Mouse (Mus musculus) hindbrain, embryonic 12.5 days (tissue): ENCODE measurements around the gene Pde10a. TPM values are rescaled to one million over a fixed set of nuclear protein-coding genes. Genes with fewer than 3 reads are reported as not detected.

ENCODE experiments used
- ATAC-seq: fragments of 200-750 bp; cut with Nextera tagmentation; 2 replicates; pipeline ENCODE4 v1.8.0; 2017; ENCODE audit warnings: moderate TSS enrichment; ENCODE audit not compliant: low FRiP score
- H3K27ac ChIP-seq: fragments of 300-500 bp; sonication (generic); 2 replicates; pipeline ENCODE4 v1.5.1; 2016; ENCODE audit warnings: mild to moderate bottlenecking
- H3K27me3 ChIP-seq: fragments of 300-500 bp; sonication (generic); 2 replicates; pipeline ENCODE4 v1.6.1; 2016; ENCODE audit warnings: mild to moderate bottlenecking
- H3K36me3 ChIP-seq: fragments of 300-500 bp; sonication (generic); 2 replicates; pipeline ENCODE4 v1.6.1; 2016; ENCODE audit warnings: mild to moderate bottlenecking
- H3K4me1 ChIP-seq: fragments of 300-500 bp; sonication (generic); 2 replicates; pipeline ENCODE4 v1.6.1; 2016
- H3K4me2 ChIP-seq: fragments of 300-500 bp; sonication (generic); replicated peaks from 2 replicates; pipeline ENCODE4 v1.6.1; 2016; ENCODE audit warnings: mild to moderate bottlenecking
- H3K4me3 ChIP-seq: fragments of 300-500 bp; sonication (generic); 2 replicates; pipeline ENCODE4 v1.5.1; 2016; ENCODE audit warnings: mild to moderate bottlenecking
- H3K9ac ChIP-seq: fragments of 300-500 bp; sonication (generic); 2 replicates; pipeline ENCODE4 v1.6.1; 2016; ENCODE audit warnings: mild to moderate bottlenecking, moderate library complexity
- H3K9me3 ChIP-seq: fragments of 300-500 bp; sonication (generic); replicated peaks from 2 replicates; pipeline ENCODE4 v1.6.1; 2016; ENCODE audit warnings: mild to moderate bottlenecking
- WGBS: fragments of 180-500 bp; shearing (Covaris S2); methylation state at CpG from one replicate; pipeline ENCODE4 v1.1.7; 2016; 5-methylcytosine and 5-hydroxymethylcytosine counted together
- polyA plus RNA-seq: library from polyadenylated mRNA; unstranded; fragments of >200 nt; fragmentation: Nextera tagmentation; extraction: Ambion mirVana; gene quantifications from 2 replicates; pipeline ENCODE4 v1.2.1, GENCODE M21; 2016

Gene Pde10a
- polyA plus RNA-seq, 1 experiment from 2014 or later = 13.9 TPM

- no peak overlapping the region for H3K4me3 ChIP-seq
- 67% methylated on average over 4 of the region's 4 CpGs for WGBS
- H3K27ac ChIP-seq = no peak overlapping the region
- ATAC-seq = no peak
- H3K4me2 ChIP-seq = no peak overlapping the region
- no peaks in the 10 kb centered on the region for H3K36me3 ChIP-seq
- peaks cover 6% of the 10 kb centered on the region; the same call in 1 of the 2 replicates for H3K27me3 ChIP-seq
- no peaks in the 10 kb centered on the region for H3K4me1 ChIP-seq
- H3K9ac ChIP-seq = no peak overlapping the region
- H3K9me3 ChIP-seq = no peaks in the 10 kb centered on the region
These were observed 7.4 kb downstream of the Pde10a start for GRCm38 (mm10) chr17:8532609-8533008.

DNA sequence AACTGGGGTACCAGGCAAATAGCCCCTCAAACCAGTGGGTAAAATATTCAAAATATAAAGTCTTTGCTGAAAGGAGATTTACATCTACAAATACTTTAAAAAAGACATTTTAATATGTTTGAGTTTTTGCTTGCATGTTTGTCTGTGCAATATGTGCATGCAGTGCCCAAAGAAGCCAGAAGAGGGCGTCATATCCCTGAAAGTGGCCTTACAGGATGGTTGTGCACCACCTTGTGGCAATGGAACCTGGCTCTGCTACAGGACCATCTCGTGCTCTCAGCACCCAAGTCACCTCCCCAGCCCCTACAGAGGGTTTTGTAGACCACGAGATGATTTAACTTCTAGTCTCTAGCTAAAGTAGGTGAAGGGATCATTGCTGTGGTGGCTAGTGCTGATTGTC is 8.7 kb downstream of the Pde10a start:
- no peak for ATAC-seq
- 45% methylated on average over 3 of the region's 3 CpGs for WGBS
- no peaks in the 10 kb centered on the region for H3K4me1 ChIP-seq
- H3K36me3 ChIP-seq = no peaks in the 10 kb centered on the region
- H3K4me2 ChIP-seq = no peak overlapping the region
- no peak overlapping the region for H3K27ac ChIP-seq
- H3K4me3 ChIP-seq = no peak overlapping the region
- H3K27me3 ChIP-seq = no peaks in the 10 kb centered on the region
- no peaks in the 10 kb centered on the region for H3K9me3 ChIP-seq
- no peak overlapping the region for H3K9ac ChIP-seq

- no peak overlapping the region for H3K9ac ChIP-seq
- H3K27ac ChIP-seq = no peak overlapping the region
- no peak for ATAC-seq
- H3K4me1 ChIP-seq = no peaks in the 10 kb centered on the region
- H3K4me3 ChIP-seq = no peak overlapping the region
- no peaks in the 10 kb centered on the region for H3K27me3 ChIP-seq
- no peaks in the 10 kb centered on the region for H3K9me3 ChIP-seq
- no peak overlapping the region for H3K4me2 ChIP-seq
- WGBS = 83% methylated on average over 6 of the region's 6 CpGs
- H3K36me3 ChIP-seq = no peaks in the 10 kb centered on the region
These were observed 11.3 kb downstream of the Pde10a start for GRCm38 (mm10) chr17:8536522-8536921.

GRCm38 (mm10) chr17:8538102-8538501 is 12.9 kb downstream of the Pde10a start:
- Histone ChIP-seq H3K36me3 (no peaks in the 10 kb centered on the region), H3K4me2 (no peak overlapping the region), H3K27ac (no peak overlapping the region), H3K27me3 (no peaks in the 10 kb centered on the region), H3K9me3 (no peaks in the 10 kb centered on the region), H3K4me3 (no peak overlapping the region), H3K4me1 (no peaks in the 10 kb centered on the region), H3K9ac (no peak overlapping the region)
- WGBS = 63% methylated on average over 3 of the region's 3 CpGs
- no peak for ATAC-seq

DNA sequence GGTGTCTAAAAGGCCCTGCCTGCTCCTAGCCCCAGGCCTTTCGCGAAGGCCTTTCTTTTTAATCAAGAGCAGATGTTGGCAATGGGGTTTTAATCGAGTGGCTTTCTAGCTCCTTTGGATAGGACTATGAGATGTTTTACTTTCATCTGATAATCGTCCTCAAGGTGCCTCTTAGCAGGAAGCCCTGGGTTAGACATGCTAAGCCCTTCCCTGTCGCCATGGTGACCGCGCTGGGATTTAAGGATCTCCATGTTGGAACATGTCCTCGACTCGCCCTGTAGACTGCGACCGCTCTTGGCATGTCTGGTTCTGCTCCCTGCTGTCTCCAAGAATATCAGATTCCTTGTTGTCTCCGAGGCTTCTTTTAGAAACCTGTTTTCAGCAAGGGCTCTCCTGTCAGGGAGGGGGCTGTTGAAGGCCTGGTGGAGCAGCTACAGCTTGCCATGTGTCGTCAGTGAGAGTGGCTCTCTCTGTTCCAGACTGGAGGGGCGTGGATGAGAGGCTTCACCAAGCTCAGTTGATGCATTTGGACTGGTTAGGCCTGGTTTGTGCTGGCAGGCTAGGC is 16.9 kb downstream of the Pde10a start:
- Histone ChIP-seq H3K9me3 (no peaks in the 10 kb centered on the region), H3K4me3 (no peak overlapping the region), H3K9ac (no peak overlapping the region), H3K36me3 (no peaks in the 10 kb centered on the region), H3K27me3 (no peaks in the 10 kb centered on the region), H3K4me2 (no peak overlapping the region), H3K4me1 (no peaks in the 10 kb centered on the region), H3K27ac (0 out of 2 replicates have a peak overlapping the region, but pooled peaks have one; percentile 17)
- ATAC-seq = no peak
- WGBS = 64% methylated on average over 14 of the region's 14 CpGs

DNA sequence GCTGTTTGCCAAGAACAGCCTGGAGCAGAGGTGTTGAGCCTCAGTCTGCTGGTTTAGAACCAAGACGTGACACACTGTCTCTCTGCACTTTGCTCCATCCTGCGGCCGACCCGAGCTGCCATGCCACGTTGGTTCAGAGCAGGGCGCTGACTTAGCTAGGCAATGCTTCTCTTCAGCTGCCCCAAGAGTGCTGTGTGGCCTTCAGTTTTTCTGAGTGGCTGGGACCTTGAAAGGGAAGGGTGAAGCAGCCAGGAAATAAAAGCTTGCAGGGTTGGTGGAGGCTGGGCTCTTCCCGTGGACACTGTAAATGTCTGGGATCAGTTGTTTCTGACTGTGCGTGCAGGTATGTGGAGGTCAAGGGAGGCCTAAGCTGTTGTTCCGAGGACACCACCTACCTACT is 21.2 kb downstream of the Pde10a start:
- H3K4me1 ChIP-seq = no peaks in the 10 kb centered on the region
- no peaks in the 10 kb centered on the region for H3K36me3 ChIP-seq
- H3K27ac ChIP-seq = no peak overlapping the region
- H3K4me2 ChIP-seq = no peak overlapping the region
- H3K4me3 ChIP-seq = no peak overlapping the region
- ATAC-seq = no peak
- no peak overlapping the region for H3K9ac ChIP-seq
- no peaks in the 10 kb centered on the region for H3K27me3 ChIP-seq
- H3K9me3 ChIP-seq = no peaks in the 10 kb centered on the region
- WGBS = 91% methylated on average over 9 of the region's 9 CpGs

- Histone ChIP-seq H3K27me3 (no peaks in the 10 kb centered on the region), H3K9ac (no peak overlapping the region), H3K9me3 (no peaks in the 10 kb centered on the region), H3K4me1 (no peaks in the 10 kb centered on the region), H3K4me2 (no peak overlapping the region), H3K36me3 (no peaks in the 10 kb centered on the region), H3K27ac (no peak overlapping the region), H3K4me3 (no peak overlapping the region)
- ATAC-seq = no peak
- WGBS = 88% methylated on average over 4 of the region's 4 CpGs
These were observed 23.6 kb downstream of the Pde10a start for GRCm38 (mm10) chr17:8548733-8549132.

DNA sequence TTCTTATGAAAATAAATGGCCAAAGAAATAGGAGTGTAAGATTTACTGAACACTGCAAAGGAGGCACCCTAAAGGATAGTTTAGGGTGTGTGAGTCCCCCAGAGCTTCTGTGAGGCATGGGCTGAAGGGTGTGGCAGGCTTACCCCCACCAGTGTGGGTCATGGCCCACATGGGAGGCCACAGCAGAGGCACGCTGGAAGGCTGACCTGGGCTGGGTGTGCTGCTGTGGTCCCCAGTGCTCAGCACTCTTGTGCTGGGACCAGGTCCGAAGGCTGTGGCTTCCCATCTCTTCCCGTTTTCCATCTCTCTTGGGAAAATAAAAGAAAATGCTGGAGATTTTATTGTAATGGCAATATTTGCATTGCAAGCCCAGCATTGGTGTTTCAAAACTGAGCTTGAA is 26.5 kb downstream of the Pde10a start:
- Histone ChIP-seq H3K27ac (no peak overlapping the region), H3K27me3 (no peaks in the 10 kb centered on the region), H3K9ac (no peak overlapping the region), H3K4me1 (no peaks in the 10 kb centered on the region), H3K36me3 (no peaks in the 10 kb centered on the region), H3K9me3 (no peaks in the 10 kb centered on the region), H3K4me3 (no peak overlapping the region), H3K4me2 (no peak overlapping the region)
- ATAC-seq = no peak
- WGBS = 73% methylated on average over 3 of the region's 3 CpGs

DNA sequence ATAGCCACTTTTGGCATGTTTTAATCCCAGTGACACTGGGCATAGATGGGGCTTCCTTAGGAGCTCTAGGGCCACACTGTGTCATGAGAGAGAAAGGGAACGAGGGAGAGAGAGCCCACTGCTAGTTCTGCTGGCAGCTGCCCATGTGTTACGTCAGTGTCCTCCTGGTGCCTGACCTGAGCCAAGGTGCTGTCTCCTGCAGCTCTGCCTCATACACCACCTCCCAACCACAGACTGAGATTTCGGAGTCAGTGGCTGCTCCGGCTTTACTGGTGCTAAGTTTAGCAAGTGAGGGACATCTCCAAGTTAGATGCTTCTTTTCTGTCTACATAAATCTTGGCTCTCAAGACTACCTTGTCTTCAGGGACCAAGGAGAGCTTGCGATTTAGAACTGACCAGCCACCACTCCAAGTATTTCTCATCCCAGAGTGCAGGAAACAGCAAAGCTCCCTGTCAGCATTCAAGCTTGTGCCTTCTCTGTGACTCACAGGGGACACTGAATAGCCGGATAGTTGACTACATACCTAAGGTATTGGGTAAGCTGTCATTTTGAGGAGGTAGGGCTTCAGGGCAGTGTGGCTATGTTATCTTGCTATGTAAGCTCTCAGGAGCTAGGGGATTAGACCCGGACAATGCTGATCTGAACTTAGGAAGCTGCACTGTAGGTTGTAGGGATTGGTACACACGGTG is 27.3 kb downstream of the Pde10a start:
- no peak overlapping the region for H3K4me3 ChIP-seq
- H3K27me3 ChIP-seq = 0 out of 2 replicates have a peak, but pooled peaks cover 3% of the 10 kb centered on the region
- H3K9ac ChIP-seq = no peak overlapping the region
- no peak overlapping the region for H3K4me2 ChIP-seq
- no peak for ATAC-seq
- H3K36me3 ChIP-seq = no peaks in the 10 kb centered on the region
- no peaks in the 10 kb centered on the region for H3K9me3 ChIP-seq
- no peak overlapping the region for H3K27ac ChIP-seq
- WGBS = 86% methylated on average over 8 of the region's 8 CpGs
- no peaks in the 10 kb centered on the region for H3K4me1 ChIP-seq

DNA sequence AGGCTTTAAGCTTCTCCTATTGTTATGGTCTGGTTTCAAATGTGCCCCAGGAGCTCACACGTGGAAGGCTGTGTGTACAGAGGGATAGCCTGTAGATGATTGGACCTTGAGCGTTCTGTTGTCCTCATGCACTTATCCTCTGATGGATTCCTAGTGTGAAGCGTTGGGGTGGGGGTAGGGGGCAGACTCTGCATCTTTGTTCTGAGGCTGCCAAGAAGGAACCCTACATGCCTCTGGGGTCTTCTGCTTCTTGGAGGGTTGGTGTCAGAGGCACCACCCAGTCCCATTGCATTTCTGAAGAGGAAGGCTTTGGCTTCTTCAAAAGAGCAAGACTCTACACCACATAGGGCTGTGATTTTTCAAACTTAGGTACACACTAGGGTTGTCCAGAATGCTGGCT is 28.4 kb downstream of the Pde10a start:
- no peak overlapping the region for H3K4me2 ChIP-seq
- H3K27me3 ChIP-seq = 0 out of 2 replicates have a peak, but pooled peaks cover 3% of the 10 kb centered on the region
- H3K27ac ChIP-seq = no peak overlapping the region
- H3K9me3 ChIP-seq = no peaks in the 10 kb centered on the region
- H3K9ac ChIP-seq = no peak overlapping the region
- no peaks in the 10 kb centered on the region for H3K36me3 ChIP-seq
- no peaks in the 10 kb centered on the region for H3K4me1 ChIP-seq
- WGBS = 79% methylated on average over 3 of the region's 3 CpGs
- ATAC-seq = no peak
- H3K4me3 ChIP-seq = no peak overlapping the region

- Histone ChIP-seq H3K4me1 (no peaks in the 10 kb centered on the region), H3K27me3 (0 out of 2 replicates have a peak, but pooled peaks cover 3% of the 10 kb centered on the region), H3K27ac (no peak overlapping the region), H3K4me3 (no peak overlapping the region), H3K9me3 (no peaks in the 10 kb centered on the region), H3K4me2 (no peak overlapping the region), H3K9ac (no peak overlapping the region), H3K36me3 (no peaks in the 10 kb centered on the region)
- ATAC-seq = no peak
- 90% methylated on average over 6 of the region's 6 CpGs for whole genome bisulfite sequencing
These were observed 29.0 kb downstream of the Pde10a start for GRCm38 (mm10) chr17:8554219-8554618.

DNA sequence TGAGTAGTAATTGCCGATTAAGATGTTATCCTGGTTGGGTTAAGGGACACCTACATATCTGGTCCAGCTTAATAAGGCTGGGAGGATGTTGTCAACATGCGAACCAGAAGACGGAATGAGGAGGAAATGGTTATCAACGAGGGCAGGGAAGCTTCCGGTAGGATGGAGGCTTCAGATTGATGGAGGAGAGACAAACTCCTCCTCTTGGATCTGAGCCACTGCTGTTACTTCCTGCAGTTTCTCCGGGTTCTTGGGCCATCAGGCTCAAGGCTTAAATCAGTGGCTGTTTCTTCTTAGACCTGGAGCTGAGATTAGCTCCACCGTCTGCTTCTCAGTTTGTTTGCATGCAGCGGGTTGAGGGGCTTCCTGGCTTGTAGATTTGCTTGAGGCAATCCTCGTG is 30.6 kb downstream of the Pde10a start:
- Histone ChIP-seq H3K36me3 (no peaks in the 10 kb centered on the region), H3K4me1 (no peaks in the 10 kb centered on the region), H3K9me3 (no peaks in the 10 kb centered on the region), H3K9ac (no peak overlapping the region), H3K4me3 (no peak overlapping the region), H3K27me3 (0 out of 2 replicates have a peak, but pooled peaks cover 3% of the 10 kb centered on the region), H3K4me2 (no peak overlapping the region), H3K27ac (no peak overlapping the region)
- WGBS = 88% methylated on average over 9 of the region's 9 CpGs
- ATAC-seq = no peak

DNA sequence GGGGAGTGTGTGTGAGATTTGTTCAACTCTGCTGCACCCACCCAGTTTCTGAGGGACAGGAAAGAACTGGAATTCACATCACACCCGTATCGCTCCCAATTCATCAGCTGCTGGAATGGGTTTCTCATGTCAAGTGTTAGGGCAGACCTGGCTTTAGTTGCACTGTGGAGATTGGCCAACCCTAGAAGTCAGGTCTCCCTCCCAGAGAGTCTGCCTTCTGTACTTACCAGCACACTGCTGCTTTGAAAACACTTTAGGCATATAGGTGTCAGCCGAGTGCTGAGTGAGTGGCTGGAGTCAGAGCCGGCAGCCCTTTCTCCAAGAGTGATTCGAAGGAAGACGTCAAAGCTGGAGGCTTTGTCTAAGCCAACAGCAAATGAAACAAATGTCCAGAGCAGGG is 31.1 kb downstream of the Pde10a start:
- 0 out of 2 replicates have a peak, but pooled peaks cover 3% of the 10 kb centered on the region for H3K27me3 ChIP-seq

More for the DNA sequence above, 31.1 kb downstream of the Pde10a start:
- Histone ChIP-seq H3K9ac (no peak overlapping the region), H3K4me2 (no peak overlapping the region), H3K36me3 (no peaks in the 10 kb centered on the region), H3K9me3 (no peaks in the 10 kb centered on the region), H3K27ac (no peak overlapping the region), H3K4me3 (no peak overlapping the region), H3K4me1 (no peaks in the 10 kb centered on the region)
- 84% methylated on average over 6 of the region's 6 CpGs for WGBS
- no peak for ATAC-seq
